Mouse (Mus musculus) right cerebral cortex, postnatal 36 days (tissue): ENCODE measurements at regions not wholly inside any gene's neighbourhood (a gene's known extent, or its start where the extent isn't known, plus 50 kb on each side); places are given as distances from the start of the nearest gene placed in this dataset.

Source experiments
- DNase-seq, 2 experiments: peaks; one replicate each; pipeline ENCODE4 v3.0.0; 2022; ENCODE audit warnings: low spot score in 2 of 2, mixed read lengths in 1 of 2

DNA sequence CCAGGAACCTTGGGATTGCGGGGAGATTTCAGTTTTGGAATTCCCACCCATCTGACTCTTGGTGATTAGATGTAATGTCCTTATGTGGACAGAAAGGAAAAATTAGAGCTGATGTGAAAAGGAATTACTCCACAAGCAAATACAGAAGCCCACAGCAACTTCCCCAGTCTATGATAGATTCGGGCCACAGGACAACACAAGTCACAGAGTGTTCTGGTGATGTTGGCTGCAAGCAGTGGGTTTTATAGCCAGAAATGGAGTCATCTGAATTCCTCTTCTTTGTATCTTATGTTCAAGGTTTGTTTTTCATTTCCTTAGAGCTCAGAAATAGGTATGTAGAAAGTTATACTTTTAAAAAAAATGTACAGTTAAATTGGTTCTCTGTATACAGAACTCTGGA is 56.8 kb upstream of the Gm5148 start:
- no peak for DNase-seq

DNA sequence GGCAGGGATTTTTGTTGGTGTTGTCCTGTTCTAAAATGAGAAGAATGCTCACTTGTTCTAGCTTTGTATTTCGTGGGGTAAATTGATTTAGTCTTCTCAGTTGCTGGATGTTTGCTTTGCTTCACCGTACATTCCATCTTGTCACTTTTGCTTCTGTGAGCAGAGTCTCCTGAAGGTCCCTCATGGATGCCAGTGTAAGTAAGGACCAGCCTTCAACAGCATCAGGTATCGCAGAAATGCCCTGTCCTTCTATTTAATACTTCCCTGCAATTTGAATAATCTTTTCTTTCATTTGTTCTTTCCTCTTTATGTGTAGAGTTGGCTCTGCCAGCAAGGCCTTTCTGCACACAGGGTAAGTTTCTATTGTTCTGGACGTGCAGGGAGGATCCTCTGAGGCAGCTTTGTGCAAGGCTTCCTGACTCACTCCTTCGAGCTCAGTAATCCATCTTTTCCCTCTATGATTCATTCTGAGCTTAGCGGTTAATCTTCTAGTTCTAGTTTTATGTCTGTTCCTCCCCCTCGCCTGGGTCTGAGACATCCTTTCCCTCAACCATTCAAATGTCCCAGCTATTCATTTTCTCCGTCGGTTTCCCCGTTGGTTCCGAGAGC is 55.7 kb upstream of the Gm5148 start:
- no peak for DNase-seq

- DNase-seq = no peak
Observed at GRCm38 (mm10) chr3:37778386-37778785, 54.1 kb upstream of the Gm5148 start.

- DNase-seq = no peak
Observed at GRCm38 (mm10) chr3:37776224-37776623, 51.9 kb upstream of the Gm5148 start.
